Mouse (Mus musculus) ES-Bruce4 (cell line): ENCODE data around the gene Tbc1d9b.

Source experiments
- CTCF ChIP-seq: IDR thresholded peaks from one replicate; pipeline ENCODE4 v1.8.1; 2011; ENCODE audit warnings: low read depth, low read length
- POLR2A ChIP-seq: IDR thresholded peaks from one replicate; pipeline ENCODE4 v1.8.1; 2011; ENCODE audit warnings: low read length; ENCODE audit not compliant: insufficient read depth

DNA sequence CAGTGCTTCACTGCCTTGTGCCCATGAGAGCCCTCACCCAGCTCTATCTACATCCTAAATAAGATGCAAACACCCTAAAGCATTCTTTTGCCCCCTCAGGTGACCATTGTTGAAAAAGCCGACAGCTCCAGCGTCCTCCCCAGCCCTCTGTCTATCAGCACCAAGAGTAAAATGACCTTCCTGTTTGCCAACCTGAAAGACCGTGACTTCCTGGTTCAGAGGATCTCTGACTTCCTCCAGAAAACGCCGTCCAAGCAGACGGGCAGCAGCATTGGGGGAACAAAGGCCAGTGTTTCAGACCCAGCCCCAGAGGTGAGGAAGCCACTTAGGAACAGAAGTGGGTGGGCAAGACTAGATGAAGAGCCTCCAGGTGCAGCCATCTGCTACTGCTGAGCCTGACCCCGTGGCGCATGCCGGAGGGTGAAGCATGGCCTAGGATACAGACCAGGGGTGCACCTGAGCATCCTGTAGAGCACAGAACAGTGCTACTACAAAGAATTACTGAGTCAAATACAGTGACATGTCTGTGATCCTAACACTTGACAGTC, 18.5 kb downstream of the Tbc1d9b start:
- no peak for TF ChIP-seq POLR2A
- TF ChIP-seq CTCF: no peak
